Comparison of ENCODE assay signal across 23 mouse cellular contexts in genomic region chr11:111227305-111227704, GRCm38 (mm10).
A peak's percentile ranks its signal among the peaks of the same experiment; 100 is the strongest.
DNase-seq lines count a peak whose midpoint lies in the region; ATAC-seq and TF ChIP-seq lines count a peak whose summit lies in the region.
"Had no signal": no experiment of that assay in that cellular context is flagged by ENCODE, and none has a peak within 500 bp of the region (broad histone marks: within the 10 kb centered on the region; RNA-seq: fewer than 3 reads in every experiment).

No protein-coding gene starts in this region.

- no peaks in the 10 kb centered on the region for H3K27me3 ChIP-seq in lung, embryonic 14.5 days (ENCODE audit: insufficient read depth, low read length)
- H3K27me3 ChIP-seq: embryonic facial prominence, embryonic 15.5 days; hindbrain, embryonic 13.5 days had no signal

- H3K4me3 ChIP-seq in lung, embryonic 14.5 days (ENCODE audit: low read depth, low read length): no peak overlapping the region
- H3K4me3 ChIP-seq: embryonic facial prominence, embryonic 15.5 days; erythroblast, embryonic 14.5 days; forebrain, embryonic 10.5 days; gastrocnemius, adult 2 months; heart, embryonic 10.5 days; hindbrain, embryonic 13.5 days had no signal

- no peak for TF ChIP-seq CTCF in lung, embryonic 14.5 days (IDR thresholded peaks at IDR 0.05; ENCODE audit: low read depth)

- H3K36me3 ChIP-seq in lung, embryonic 14.5 days (ENCODE audit: insufficient read depth): no peaks in the 10 kb centered on the region
- H3K36me3 ChIP-seq: embryonic facial prominence, embryonic 15.5 days; forebrain, embryonic 10.5 days; heart, embryonic 10.5 days; hindbrain, embryonic 13.5 days had no signal

- H3K4me1 ChIP-seq in lung, embryonic 14.5 days (ENCODE audit: insufficient read depth): no peaks in the 10 kb centered on the region
- H3K4me1 ChIP-seq: embryonic facial prominence, embryonic 15.5 days; forebrain, embryonic 10.5 days; heart, embryonic 10.5 days; hindbrain, embryonic 13.5 days had no signal

- H3K27ac ChIP-seq in lung, embryonic 14.5 days (ENCODE audit: low read depth): no peak overlapping the region
- H3K27ac ChIP-seq: embryonic facial prominence, embryonic 15.5 days; forebrain, embryonic 10.5 days; gastrocnemius, adult 2 months; heart, embryonic 10.5 days; hindbrain, embryonic 13.5 days; hindbrain, postnatal 0 days had no signal

- no peak overlapping the region for H3K9ac ChIP-seq in lung, embryonic 14.5 days
- H3K9ac ChIP-seq: embryonic facial prominence, embryonic 15.5 days; hindbrain, embryonic 13.5 days had no signal

- no peak overlapping the region for H3K4me2 ChIP-seq in lung, embryonic 14.5 days
- H3K4me2 ChIP-seq: embryonic facial prominence, embryonic 15.5 days; hindbrain, embryonic 13.5 days had no signal

- H3K9me3 ChIP-seq in lung, embryonic 14.5 days (ENCODE audit: low read depth, low read length): no peaks in the 10 kb centered on the region
- H3K9me3 ChIP-seq: embryonic facial prominence, embryonic 15.5 days; forebrain, embryonic 10.5 days; heart, embryonic 10.5 days; hindbrain, embryonic 13.5 days had no signal

- peak; percentile 23 for DNase-seq in lung, embryonic 14.5 days
- DNase-seq in lung, postnatal 14 days: no peak
- DNase-seq in 416B (ENCODE audit: low read depth): peak; percentile 50
- DNase-seq in embryo, embryonic 10.5 days (ENCODE audit: low spot score): no peak
- DNase-seq in adrenal gland, adult 8-10 months: no peak
- DNase-seq: adrenal gland, postnatal 10 days; cerebellum, adult 11 months; cerebellum, adult 9-10 months; cerebellum, postnatal 25 days; gastrocnemius, adult 2 months; gastrocnemius, postnatal 36 days; heart, adult 18-20 months; heart, postnatal 10 days; heart, postnatal 4 days had no signal

- WGBS in lung, embryonic 14.5 days: 55% methylated on average over 1 of the region's 1 CpGs

- ATAC-seq in lung, embryonic 14.5 days (ENCODE audit: insufficient read depth): no peak
- peak; percentile 65; the same call in 1 of the 2 replicates for ATAC-seq in common myeloid progenitor, adult 5-6 weeks (replicated peaks; ENCODE audit: low read depth, poor library complexity, severe bottlenecking)
- peak; percentile 99 for ATAC-seq in megakaryocyte progenitor cell, adult 5-6 weeks (replicated peaks; ENCODE audit: poor library complexity)
- ATAC-seq: forebrain, embryonic 14.5 days; hindbrain, postnatal 0 days had no signal

Comparison
In these comparisons a context has a peak if more than half of its experiments do, and no peak if none do; other contexts are left out.
1. DNase-seq: peak in lung, embryonic 14.5 days (single experiment) and 416B (single experiment); none in lung, postnatal 14 days (single experiment), embryo, embryonic 10.5 days (single experiment) and adrenal gland, adult 8-10 months (single experiment).